Mouse (Mus musculus) CH12F3 (cell line): ENCODE results near the gene Crygb.

Source experiments
- in situ Hi-C: fragments of 300-500 bp; cut with MboI; formaldehyde crosslinking; loops from 2 replicates; pipeline ENCODE4 v1.14.3; 2020; ENCODE audit warnings: low sequenced_read_pairs

Crygb gene

GRCm38 (mm10) chr1:65082188-65082587, at the start of gene Crygb:
Gene Crygb (minus strand): TSS chr1:65082288.
- in situ Hi-C loops: no loop called here

DNA sequence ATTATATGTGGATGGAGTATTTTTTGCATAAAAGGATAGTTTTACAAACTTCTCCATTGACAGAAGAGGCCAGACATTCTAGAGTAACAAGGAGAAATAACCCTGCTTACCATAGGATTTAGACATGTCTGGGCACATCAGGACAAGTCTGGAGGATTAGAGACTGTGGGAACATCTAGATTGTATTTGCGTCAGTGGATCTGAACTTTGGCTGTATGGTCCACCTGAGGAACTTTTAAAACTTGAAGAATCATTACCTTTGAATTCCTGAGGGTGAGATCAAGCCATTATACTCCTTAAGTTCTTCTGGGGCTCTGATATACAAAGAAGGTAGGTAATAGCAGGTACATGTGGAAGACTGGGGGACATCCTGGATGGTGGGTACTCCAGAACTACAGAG, 49.6 kb upstream of the Crygb start:
- in situ Hi-C loops: no loop called here

DNA sequence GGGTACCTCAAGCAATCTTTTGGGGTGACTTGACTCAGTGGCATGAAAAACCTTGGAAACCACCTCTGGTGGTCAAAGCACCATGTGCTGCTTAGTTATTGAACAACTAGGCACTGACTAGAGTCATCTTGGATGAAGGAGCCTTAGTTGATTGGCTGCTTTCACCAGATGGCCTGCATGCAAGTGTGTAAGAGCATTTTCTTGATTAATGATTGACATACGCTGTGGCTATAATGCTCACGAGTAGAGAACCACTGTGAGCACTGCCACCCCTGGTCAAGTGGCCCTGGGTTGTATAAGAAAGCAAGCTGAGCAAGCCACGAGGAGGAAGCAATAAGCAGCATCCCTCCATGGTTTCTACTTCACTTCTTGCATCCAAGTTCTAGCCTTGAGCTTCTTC, 48.1 kb upstream of the Crygb start:
- in situ Hi-C loops: no loop called here

- in situ Hi-C loops: no loop called here
These were observed 47.6 kb upstream of the Crygb start for GRCm38 (mm10) chr1:65129634-65130180.

- in situ Hi-C loops: no loop called here
These were observed 40.7 kb upstream of the Crygb start, which contains the start of gene D630023F18Rik for GRCm38 (mm10) chr1:65122574-65123372. Gene D630023F18Rik (minus strand): TSS chr1:65123214.

DNA sequence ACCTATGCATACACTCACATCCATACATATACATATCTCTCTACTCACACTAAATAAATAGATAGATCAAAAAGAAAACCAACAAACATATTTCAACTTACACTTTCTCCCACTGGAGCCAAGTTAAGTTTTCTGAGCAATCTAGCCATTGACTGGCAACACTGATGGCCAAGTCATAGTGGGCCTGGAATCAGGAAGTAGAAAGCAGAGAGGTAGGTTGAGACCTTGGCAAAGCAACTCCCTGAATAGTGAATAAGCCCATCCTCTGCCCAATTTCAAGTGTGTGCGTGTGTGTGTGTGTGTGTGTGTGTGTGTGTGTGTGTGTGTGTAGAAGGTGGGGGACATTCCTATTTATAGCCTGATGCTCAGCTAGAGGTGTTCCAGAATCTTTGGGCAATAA, 37.4 kb upstream of the Crygb start, which contains the start of gene Gm28845:
TSS of gene Gm28845 (minus strand) at position 121 of the 400 bp plus-strand sequence.
- in situ Hi-C loops: no loop called here

GRCm38 (mm10) chr1:65118150-65118913, 36.2 kb upstream of the Crygb start:
- in situ Hi-C loops: no loop called here

GRCm38 (mm10) chr1:65113536-65114172, 31.6 kb upstream of the Crygb start:
- in situ Hi-C loops: no loop called here

DNA sequence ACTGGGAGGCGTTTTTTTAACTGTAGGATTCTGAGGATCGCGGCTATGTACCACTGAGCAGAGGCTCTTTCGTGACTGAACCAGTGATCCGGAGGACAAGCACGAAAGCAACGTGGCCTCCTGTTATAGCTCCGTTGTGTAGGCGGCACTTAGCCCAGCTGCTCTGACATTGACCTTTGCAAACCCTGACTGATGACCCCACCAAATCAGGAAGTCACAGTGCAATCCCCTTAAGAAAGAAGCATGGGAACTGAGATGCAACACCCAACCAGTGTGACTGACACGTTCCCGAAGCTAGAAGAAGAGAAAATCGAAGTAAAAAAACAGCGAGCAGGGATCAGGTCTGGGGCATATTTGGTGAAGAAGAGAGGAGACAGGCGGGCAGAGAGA, 30.7 kb upstream of the Crygb start:
- in situ Hi-C loops: no loop called here

- in situ Hi-C loops: no loop called here
These were observed 30.1 kb upstream of the Crygb start for GRCm38 (mm10) chr1:65112031-65112806.

GRCm38 (mm10) chr1:65109756-65110435, 27.8 kb upstream of the Crygb start:
- in situ Hi-C loops: no loop called here

DNA sequence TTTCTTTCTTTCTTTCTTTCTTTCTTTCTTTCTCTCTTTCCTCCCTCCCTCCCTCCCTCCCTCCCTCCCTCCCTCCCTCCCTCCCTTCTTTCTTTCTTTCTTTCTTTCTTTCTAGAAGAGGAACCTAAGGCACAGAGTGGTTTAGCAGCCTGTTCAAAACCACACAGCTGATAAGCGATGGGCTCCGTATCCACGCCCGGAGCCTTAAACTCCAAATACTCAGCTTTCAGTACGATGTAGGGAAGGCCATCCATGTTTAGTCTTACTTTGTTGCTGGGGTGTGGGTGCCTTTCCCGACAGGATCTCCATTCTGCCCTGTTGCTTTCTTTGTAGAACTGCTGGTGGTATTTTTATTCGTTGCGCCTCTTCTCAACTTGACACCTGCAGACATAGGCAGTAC, 27.1 kb upstream of the Crygb start:
- in situ Hi-C loops: no loop called here

GRCm38 (mm10) chr1:65107654-65108279, 25.7 kb upstream of the Crygb start:
- in situ Hi-C loops: no loop called here

GRCm38 (mm10) chr1:65103273-65103672, 21.2 kb upstream of the Crygb start, which contains the start of gene Cryga:
Gene Cryga (minus strand): TSS chr1:65103373.
- in situ Hi-C loops: no loop called here

- in situ Hi-C loops: no loop called here
These were observed 14.9 kb upstream of the Crygb start for GRCm38 (mm10) chr1:65096953-65097352.

DNA sequence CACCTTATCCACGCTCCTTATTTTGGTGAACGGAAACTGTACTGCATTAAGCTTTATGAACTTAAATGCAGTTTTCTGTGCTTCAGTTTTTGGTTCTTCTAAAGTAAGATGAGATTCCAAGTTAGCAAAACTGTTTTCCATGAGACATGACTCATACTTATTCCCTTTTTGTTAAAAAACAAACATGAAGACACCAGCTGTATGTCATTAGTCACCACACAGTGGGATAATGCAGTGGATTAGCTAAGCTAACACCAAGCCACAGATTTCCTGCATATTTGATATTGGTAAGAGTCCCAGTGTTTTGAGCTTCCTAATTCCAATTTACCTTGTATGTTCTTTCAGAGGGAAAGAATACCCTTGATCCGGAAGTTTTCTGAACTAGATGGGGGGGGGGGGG, 9.5 kb upstream of the Crygb start:
- in situ Hi-C loops: no loop called here

GRCm38 (mm10) chr1:65090370-65090769, 8.3 kb upstream of the Crygb start:
- in situ Hi-C loops: no loop called here

- in situ Hi-C loops: no loop called here
These were observed 6.7 kb upstream of the Crygb start for GRCm38 (mm10) chr1:65088567-65089356.

DNA sequence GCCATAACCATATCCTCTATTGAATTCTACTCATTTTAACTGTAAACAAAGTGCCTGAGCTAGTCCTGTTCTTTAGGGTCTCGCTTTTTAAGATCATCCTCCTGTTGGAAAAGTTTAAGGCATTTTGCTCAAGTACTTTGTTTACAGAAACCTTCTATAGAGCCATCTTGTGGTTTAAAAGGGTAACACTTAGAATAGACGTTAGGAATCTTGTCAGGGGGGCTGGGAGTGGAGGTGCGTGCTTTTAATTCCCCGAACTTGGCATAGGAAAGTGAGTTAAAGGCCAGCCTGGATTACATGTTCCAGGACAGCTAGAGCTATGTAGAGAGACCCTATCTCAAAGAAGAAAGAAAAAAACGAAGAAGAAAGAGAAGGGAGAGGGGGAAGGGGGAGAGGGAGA, 6.5 kb downstream of the Crygb start:
- in situ Hi-C loops: no loop called here
